Mouse (Mus musculus) embryonic fibroblast, embryonic 13.5 days (primary cell): ENCODE measurements around the gene Slc25a11.

Experiments used
- CTCF ChIP-seq: IDR thresholded peaks from 2 replicates; pipeline ENCODE4 v1.5.1; 2011; ENCODE audit warnings: mild to moderate bottlenecking, control low read depth, low read length, moderate library complexity, borderline replicate concordance; ENCODE audit not compliant: insufficient read depth
- POLR2A ChIP-seq: IDR thresholded peaks from 2 replicates; pipeline ENCODE4 v1.6.1; 2011; ENCODE audit warnings: low read depth, mild to moderate bottlenecking, control low read depth, low read length, moderate library complexity

DNA sequence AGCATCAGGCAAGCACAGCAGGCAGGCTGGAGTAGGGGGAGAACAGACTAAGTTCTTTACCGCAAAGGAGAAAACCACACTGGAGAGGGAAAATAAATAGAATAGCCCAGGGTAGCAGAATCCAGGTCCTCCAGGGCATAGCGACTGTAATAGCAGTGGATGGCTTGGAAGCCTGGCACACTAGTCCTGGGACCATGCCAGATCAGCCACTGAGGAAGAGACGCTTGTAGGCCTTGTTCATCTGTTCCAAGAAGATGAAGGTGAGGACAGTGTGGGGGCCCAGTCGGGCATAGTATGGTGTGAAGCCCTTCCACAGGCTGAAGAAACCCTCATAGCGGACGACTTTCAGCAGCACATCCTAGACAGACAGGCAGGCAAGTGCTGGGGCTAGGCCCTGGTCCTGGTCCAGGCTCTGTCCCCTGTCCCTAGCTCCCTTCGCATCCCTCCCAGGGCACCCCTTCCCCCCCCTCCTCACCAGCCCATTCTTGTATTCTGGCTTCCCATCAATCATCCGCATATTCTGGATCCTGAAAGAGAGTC is 2.6 kb downstream of the Slc25a11 start:
- no peak for TF ChIP-seq POLR2A
- TF ChIP-seq CTCF = no peak
